Mouse (Mus musculus) midbrain, embryonic 16.5 days (tissue): ENCODE results near the gene Vmn1r199. TPM values are rescaled to one million over a fixed set of nuclear protein-coding genes. Genes with fewer than 3 reads are reported as not detected.
"Not testable (repeated sequence)": the region's sequence is repeated elsewhere in the genome, so short reads cannot be mapped to it uniquely, and the experiment has no call there.

Experiments
- ATAC-seq: fragments of 200-750 bp; cut with Nextera tagmentation; 2 replicates; pipeline ENCODE4 v1.8.0; 2017; ENCODE audit warnings: moderate TSS enrichment
- H3K27ac ChIP-seq: fragments of 300-500 bp; sonication (generic); 2 replicates; pipeline ENCODE4 v1.5.1; 2014; ENCODE audit warnings: mild to moderate bottlenecking, low read length, mixed read lengths
- H3K27me3 ChIP-seq: fragments of 300-500 bp; sonication (generic); 2 replicates; pipeline ENCODE4 v1.6.1; 2014; ENCODE audit warnings: low read depth, low read length, mixed read lengths; ENCODE audit not compliant: control insufficient read depth, insufficient read depth
- H3K36me3 ChIP-seq: fragments of 300-500 bp; sonication (generic); 2 replicates; pipeline ENCODE4 v1.6.1; 2014; ENCODE audit warnings: mild to moderate bottlenecking, low read length, moderate library complexity, mixed read lengths; ENCODE audit not compliant: control insufficient read depth, insufficient read depth
- H3K4me1 ChIP-seq: fragments of 300-500 bp; sonication (generic); 2 replicates; pipeline ENCODE4 v1.6.1; 2014; ENCODE audit warnings: mild to moderate bottlenecking, low read length, mixed read lengths; ENCODE audit not compliant: control insufficient read depth, insufficient read depth
- H3K4me2 ChIP-seq: fragments of 300-500 bp; sonication (generic); 2 replicates; pipeline ENCODE4 v1.6.1; 2014; ENCODE audit warnings: mild to moderate bottlenecking, low read length, mixed read lengths
- H3K4me3 ChIP-seq: fragments of 300-500 bp; sonication (generic); 2 replicates; pipeline ENCODE4 v1.5.1; 2014; ENCODE audit warnings: low read depth, mild to moderate bottlenecking, low read length, moderate library complexity, mixed read lengths
- H3K9ac ChIP-seq: fragments of 300-500 bp; sonication (generic); 2 replicates; pipeline ENCODE4 v1.6.1; 2014; ENCODE audit warnings: low read depth, low read length, mixed read lengths
- H3K9me3 ChIP-seq: fragments of 300-500 bp; sonication (generic); replicated peaks from 2 replicates; pipeline ENCODE4 v1.6.1; 2014; ENCODE audit warnings: mild to moderate bottlenecking, low read length, mixed read lengths; ENCODE audit not compliant: control insufficient read depth, poor library complexity, severe bottlenecking
- WGBS: fragments of 180-500 bp; shearing (Covaris S2); extraction: QIAGEN DNeasy Blood & Tissue Kit; methylation state at CpG from one replicate; pipeline ENCODE4 v1.1.7; 2014; 5-methylcytosine and 5-hydroxymethylcytosine counted together
- polyA plus RNA-seq: library from polyadenylated mRNA; unstranded; fragments of >200 nt; fragmentation: Nextera tagmentation; extraction: Ambion mirVana; gene quantifications from 2 replicates; pipeline ENCODE4 v1.2.1, GENCODE M21; 2015

Gene Vmn1r199
- not detected in 2 replicates for polyA plus RNA-seq

DNA sequence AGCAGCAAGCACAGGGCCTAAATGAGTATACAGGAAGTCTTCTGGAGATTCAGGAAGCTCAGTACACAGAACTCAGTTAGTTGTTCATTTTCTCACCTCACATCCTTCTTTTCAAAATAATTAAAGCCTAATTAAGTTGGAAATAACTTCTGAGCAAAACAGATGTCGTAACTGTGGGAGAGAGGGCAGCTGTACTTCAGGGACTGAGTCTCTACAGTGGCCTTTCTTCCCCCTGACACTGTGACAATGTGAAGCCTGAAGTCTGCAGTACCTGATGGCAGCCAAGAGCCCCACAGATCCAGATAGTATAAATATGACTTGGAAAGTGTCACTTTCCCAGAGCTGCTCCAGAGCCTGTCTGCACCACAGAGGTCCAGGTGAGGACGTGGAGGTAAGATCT lies at the start of gene Vmn1r199:
Vmn1r199 (plus strand) TSS at position 301 of the 400 bp plus-strand sequence.
- Histone ChIP-seq H3K9ac (no peak within 1 kb of the TSS), H3K4me1 (no peaks in the 10 kb centered on the region), H3K27me3 (no peaks in the 10 kb centered on the region), H3K36me3 (no peaks in the 10 kb centered on the region), H3K4me2 (no peak within 1 kb of the TSS), H3K9me3 (no peaks in the 10 kb centered on the region), H3K27ac (no peak within 1 kb of the TSS), H3K4me3 (no peak within 1 kb of the TSS)
- WGBS, result 79% methylated on average over 2 of the region's 2 CpGs
- no peak for ATAC-seq

DNA sequence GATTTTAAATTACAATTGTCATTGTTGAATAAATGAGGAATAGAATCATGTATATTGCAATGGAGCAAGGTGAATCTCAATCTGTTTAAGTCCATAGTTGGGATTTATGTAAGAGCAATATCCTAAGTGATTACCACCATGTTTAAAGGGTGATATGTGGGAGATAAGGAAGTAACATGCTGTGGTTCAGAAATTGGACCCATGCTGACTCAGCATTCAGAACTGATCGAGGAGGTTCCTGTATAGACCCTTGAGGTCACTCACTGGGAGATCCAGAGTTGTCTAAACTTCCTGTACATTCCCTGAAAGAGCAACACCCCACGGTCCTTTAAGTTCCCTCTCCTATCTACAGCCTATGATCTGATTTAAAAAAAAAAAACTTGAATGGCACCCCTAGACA lies 46.3 kb upstream of the Vmn1r199 start:
- no peak for ATAC-seq
- WGBS, result 79% methylated on average over 2 of the region's 2 CpGs
- Histone ChIP-seq H3K4me1 (no peaks in the 10 kb centered on the region), H3K27ac (no peak overlapping the region), H3K4me3 (no peak overlapping the region), H3K9me3 (no peaks in the 10 kb centered on the region), H3K27me3 (no peaks in the 10 kb centered on the region), H3K4me2 (no peak overlapping the region), H3K36me3 (no peaks in the 10 kb centered on the region), H3K9ac (no peak overlapping the region)

DNA sequence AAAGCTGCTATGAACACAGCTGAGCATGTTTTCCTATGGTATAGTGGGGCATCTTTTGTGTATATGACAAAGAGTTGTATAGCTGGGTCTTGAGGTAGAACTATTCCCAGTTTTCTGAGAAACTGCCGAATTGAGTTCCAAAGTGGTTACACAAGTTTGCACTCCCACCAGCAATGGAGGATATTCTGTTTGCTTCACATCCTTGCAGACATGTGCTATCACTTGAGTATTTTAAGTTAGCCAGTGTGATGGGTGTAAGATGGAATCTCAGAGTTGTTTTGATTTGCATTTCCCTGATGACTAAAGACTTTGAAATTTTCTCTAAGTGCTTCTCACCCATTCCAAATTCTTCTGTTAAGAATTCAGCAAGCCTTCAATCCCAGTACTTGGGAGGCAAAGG lies 44.1 kb upstream of the Vmn1r199 start:
- ATAC-seq, result no peak
- H3K4me3 ChIP-seq, result no peak overlapping the region

DNA sequence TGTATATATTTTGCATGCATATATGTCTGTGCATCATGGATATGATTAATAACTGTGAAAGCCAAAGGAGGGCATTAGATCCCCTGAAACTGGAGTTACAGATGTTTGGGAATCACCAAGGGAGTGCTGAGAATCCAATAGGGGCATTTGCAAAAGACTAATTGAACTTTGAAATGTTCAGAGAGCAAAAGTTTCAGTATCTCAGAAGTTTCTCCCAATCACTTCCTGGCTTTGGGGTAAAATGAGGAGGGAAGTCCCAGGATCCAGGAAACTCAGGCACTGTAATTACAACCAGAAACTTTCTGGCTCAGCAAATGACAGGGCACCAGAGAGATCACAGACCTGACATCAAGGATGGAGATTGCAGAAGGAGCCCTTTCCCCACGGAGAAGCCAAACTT lies 29.6 kb upstream of the Vmn1r199 start, which contains the start of gene Vmn1r198:
Vmn1r198 (plus strand) TSS at position 301 of the 400 bp plus-strand sequence.
- Histone ChIP-seq H3K4me2 (no peak within 1 kb of the TSS), H3K9me3 (no peaks in the 10 kb centered on the region), H3K4me3 (no peak within 1 kb of the TSS), H3K36me3 (no peaks in the 10 kb centered on the region), H3K9ac (no peak within 1 kb of the TSS), H3K27ac (no peak within 1 kb of the TSS), H3K27me3 (no peaks in the 10 kb centered on the region), H3K4me1 (no peaks in the 10 kb centered on the region)
- WGBS, result 71% methylated on average over 1 of the region's 1 CpGs
- ATAC-seq, result no peak

More for the DNA sequence above, 44.1 kb upstream of the Vmn1r199 start:
- H3K27ac ChIP-seq, result no peak overlapping the region
- no peaks in the 10 kb centered on the region for H3K4me1 ChIP-seq
- no peak overlapping the region for H3K9ac ChIP-seq
- H3K27me3 ChIP-seq, result no peaks in the 10 kb centered on the region
- H3K9me3 ChIP-seq, result no peaks in the 10 kb centered on the region
- H3K36me3 ChIP-seq, result no peaks in the 10 kb centered on the region
- WGBS, result 94% methylated on average over 1 of the region's 1 CpGs
- no peak overlapping the region for H3K4me2 ChIP-seq

DNA sequence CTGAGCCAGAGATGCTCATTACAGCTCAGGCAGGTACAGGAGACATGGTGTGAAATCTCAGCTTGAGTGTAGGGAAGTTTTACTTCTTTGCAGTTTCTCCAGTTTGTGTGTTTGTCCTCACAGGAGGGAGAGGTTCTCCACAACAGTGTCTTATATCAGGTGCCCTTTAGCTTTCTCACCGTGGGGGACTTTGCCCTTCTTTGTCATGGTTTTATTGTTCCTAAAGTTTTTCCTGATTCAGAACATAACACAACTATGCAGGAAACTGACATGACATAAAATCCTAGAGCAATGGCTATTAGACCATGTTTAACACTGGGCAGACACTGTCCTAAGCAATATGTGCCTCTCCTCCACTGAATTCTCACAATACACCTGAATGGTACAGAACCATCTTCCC lies 28.8 kb upstream of the Vmn1r199 start:
- no peaks in the 10 kb centered on the region for H3K4me1 ChIP-seq
- no peaks in the 10 kb centered on the region for H3K36me3 ChIP-seq
- no peak overlapping the region for H3K27ac ChIP-seq
- no peak overlapping the region for H3K9ac ChIP-seq
- no peaks in the 10 kb centered on the region for H3K9me3 ChIP-seq
- WGBS, result 91% methylated on average over 1 of the region's 1 CpGs
- H3K4me2 ChIP-seq, result no peak overlapping the region
- ATAC-seq, result no peak
- no peaks in the 10 kb centered on the region for H3K27me3 ChIP-seq
- no peak overlapping the region for H3K4me3 ChIP-seq

DNA sequence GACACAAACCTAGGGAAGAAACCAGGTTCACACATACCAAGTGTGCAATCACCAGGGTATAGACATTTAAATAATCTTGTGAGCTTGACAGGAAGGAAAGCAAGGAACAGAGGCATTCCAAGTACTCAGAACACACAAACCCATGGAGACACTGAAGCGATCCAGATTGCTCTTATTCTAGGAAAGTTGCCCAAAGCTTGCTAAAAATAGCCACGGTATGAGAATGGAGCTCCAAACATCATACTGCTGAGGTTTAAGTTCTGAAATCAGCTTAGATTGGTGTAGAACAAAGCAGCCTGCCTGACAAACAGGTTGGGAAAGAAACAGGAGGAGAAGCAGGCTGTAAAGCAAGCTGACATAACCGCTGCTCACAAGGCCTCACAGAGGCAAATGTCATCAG lies 1.5 kb downstream of the Vmn1r199 start:
- not testable (repeated sequence) for H3K9me3 ChIP-seq, H3K27ac ChIP-seq, H3K36me3 ChIP-seq, H3K4me2 ChIP-seq, H3K9ac ChIP-seq, H3K27me3 ChIP-seq, H3K4me1 ChIP-seq, ATAC-seq, H3K4me3 ChIP-seq
- WGBS, result 76% methylated on average over 3 of the region's 3 CpGs

DNA sequence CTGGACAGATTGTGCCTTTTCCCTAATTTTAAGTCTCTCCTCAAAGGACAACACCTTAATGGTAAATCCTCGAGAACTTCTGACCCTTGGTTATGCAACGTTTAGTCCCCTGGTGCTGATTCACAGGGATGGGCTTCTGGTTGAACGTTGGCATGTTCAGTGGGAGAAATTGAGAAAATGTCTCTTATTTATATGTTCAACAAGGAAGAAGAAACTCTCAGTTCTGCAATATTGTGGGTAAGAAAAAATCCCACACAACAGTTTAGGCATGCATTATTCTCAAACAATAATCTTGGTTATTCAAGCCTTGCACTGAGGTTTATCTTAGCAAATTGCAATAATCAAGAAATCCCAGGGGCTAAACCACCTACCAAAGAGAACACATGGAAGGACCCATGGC lies 3.8 kb downstream of the Vmn1r199 start:
- H3K27me3 ChIP-seq, result no peaks in the 10 kb centered on the region
- H3K4me3 ChIP-seq, result no peak overlapping the region
- no peak for ATAC-seq
- no peaks in the 10 kb centered on the region for H3K9me3 ChIP-seq
- H3K27ac ChIP-seq, result no peak overlapping the region
- no peaks in the 10 kb centered on the region for H3K4me1 ChIP-seq
- no peaks in the 10 kb centered on the region for H3K36me3 ChIP-seq
- 85% methylated on average over 3 of the region's 3 CpGs for WGBS
- no peak overlapping the region for H3K9ac ChIP-seq
- H3K4me2 ChIP-seq, result no peak overlapping the region

DNA sequence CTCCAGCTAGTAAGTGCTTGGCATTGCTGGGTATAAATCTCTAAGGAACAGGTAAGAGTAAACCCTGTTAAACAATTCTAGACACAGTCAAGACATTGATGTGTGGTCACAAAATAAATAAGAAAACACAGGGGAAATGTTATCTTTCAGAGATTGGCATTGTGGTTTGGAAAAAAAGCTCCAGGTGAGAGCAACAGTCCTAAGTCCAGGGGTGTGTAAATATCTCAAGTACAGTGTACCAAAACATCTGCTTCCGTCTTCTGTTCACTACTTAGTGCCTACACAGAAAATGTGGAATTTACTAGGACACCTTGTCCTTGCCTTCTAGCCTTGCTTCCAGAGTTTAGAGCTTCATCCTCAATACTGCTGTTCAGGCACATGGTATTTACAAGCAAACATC lies 7.4 kb downstream of the Vmn1r199 start:
- no peak overlapping the region for H3K4me2 ChIP-seq
- no peak for ATAC-seq
- H3K9ac ChIP-seq, result no peak overlapping the region
- no peaks in the 10 kb centered on the region for H3K27me3 ChIP-seq
- no peak overlapping the region for H3K27ac ChIP-seq
- H3K4me1 ChIP-seq, result no peaks in the 10 kb centered on the region
- WGBS, result 91% methylated on average over 1 of the region's 1 CpGs
- H3K4me3 ChIP-seq, result no peak overlapping the region
- H3K9me3 ChIP-seq, result no peaks in the 10 kb centered on the region
- H3K36me3 ChIP-seq, result no peaks in the 10 kb centered on the region

DNA sequence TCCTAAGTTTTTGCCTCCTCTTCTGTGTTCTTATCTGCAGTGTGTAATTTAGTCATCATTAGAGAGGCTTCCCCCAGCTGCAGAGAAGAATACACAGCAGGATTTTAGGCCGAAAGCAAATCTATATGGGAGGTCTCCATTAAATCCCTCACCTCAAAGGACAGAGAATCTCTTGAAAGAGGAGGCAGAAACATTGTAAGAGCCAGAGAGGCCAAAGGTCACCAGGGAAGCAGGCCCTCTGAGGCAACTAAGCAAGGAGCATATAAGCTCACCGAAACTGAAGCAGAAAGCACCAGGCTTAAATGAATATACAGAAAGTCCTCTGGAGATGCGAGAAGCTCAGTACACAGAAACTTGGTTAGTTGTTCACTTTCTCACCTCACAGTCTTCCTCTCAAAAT lies 10.5 kb downstream of the Vmn1r199 start, which contains the start of gene Vmn1r200:
Vmn1r200 (plus strand) TSS at position 301 of the 400 bp plus-strand sequence.
- H3K9me3 ChIP-seq, result no peaks in the 10 kb centered on the region
- no peaks in the 10 kb centered on the region for H3K36me3 ChIP-seq
- WGBS, result 13% methylated on average over 3 of the region's 3 CpGs
- H3K4me3 ChIP-seq, result no peak within 1 kb of the TSS
- no peak within 1 kb of the TSS for H3K9ac ChIP-seq
- no peaks in the 10 kb centered on the region for H3K4me1 ChIP-seq
- no peak within 1 kb of the TSS for H3K27ac ChIP-seq
- no peak for ATAC-seq
- H3K27me3 ChIP-seq, result no peaks in the 10 kb centered on the region
- H3K4me2 ChIP-seq, result no peak within 1 kb of the TSS
